Mouse (Mus musculus): ENCODE measurements around the gene Syt5. TPM values are rescaled to one million over a fixed set of nuclear protein-coding genes. Genes with fewer than 3 reads are reported as not detected.

Gene Syt5
- total RNA-seq, 2 experiments from 2014 or later = not detected

- ATAC-seq (replicated peaks; ENCODE audit: poor library complexity) = no peak
Measured at GRCm38 (mm10) chr7:4523205-4524130, 23.9 kb downstream of the Syt5 start.

- ATAC-seq (replicated peaks; ENCODE audit: poor library complexity) = no peak
Measured at GRCm38 (mm10) chr7:4522292-4522691, 25.0 kb downstream of the Syt5 start.

- ATAC-seq (replicated peaks; ENCODE audit: poor library complexity) = peak; percentile 18; the same call in 1 of the 2 replicates
Measured at GRCm38 (mm10) chr7:4521231-4522003, 25.9 kb downstream of the Syt5 start.

GRCm38 (mm10) chr7:4518487-4518886, 28.9 kb downstream of the Syt5 start:
- no peak for ATAC-seq (replicated peaks; ENCODE audit: poor library complexity)

- no peak for ATAC-seq (replicated peaks; ENCODE audit: poor library complexity)
Measured at GRCm38 (mm10) chr7:4516332-4517050, 30.9 kb downstream of the Syt5 start, which contains the start of gene Tnnt1. Tnnt1 (minus strand) TSS chr7:4516382.

- no peak for ATAC-seq (replicated peaks; ENCODE audit: poor library complexity)
Measured at GRCm38 (mm10) chr7:4515853-4516252, 31.5 kb downstream of the Syt5 start.

GRCm38 (mm10) chr7:4513829-4514712, 33.3 kb downstream of the Syt5 start:
- ATAC-seq (replicated peaks; ENCODE audit: poor library complexity) = no peak

GRCm38 (mm10) chr7:4513236-4513635, 34.1 kb downstream of the Syt5 start:
- peak; percentile 69 for ATAC-seq (replicated peaks; ENCODE audit: poor library complexity)

GRCm38 (mm10) chr7:4511489-4512224, 35.7 kb downstream of the Syt5 start:
- ATAC-seq (replicated peaks; ENCODE audit: poor library complexity) = no peak

GRCm38 (mm10) chr7:4509863-4510608, 37.3 kb downstream of the Syt5 start:
- ATAC-seq (replicated peaks; ENCODE audit: poor library complexity) = peak; percentile 87

- peak; percentile 20; the same call in 1 of the 2 replicates for ATAC-seq (replicated peaks; ENCODE audit: poor library complexity)
Measured at GRCm38 (mm10) chr7:4508739-4509116, 38.6 kb downstream of the Syt5 start.

- peak; percentile 33 for ATAC-seq (replicated peaks; ENCODE audit: poor library complexity)
Measured at GRCm38 (mm10) chr7:4508062-4508738, 39.1 kb downstream of the Syt5 start.

GRCm38 (mm10) chr7:4507220-4507619, 40.1 kb downstream of the Syt5 start:
- no peak for ATAC-seq (replicated peaks; ENCODE audit: poor library complexity)

GRCm38 (mm10) chr7:4504646-4505435, 42.5 kb downstream of the Syt5 start:
- peak; percentile 12 for ATAC-seq (replicated peaks; ENCODE audit: poor library complexity)

- no peak for ATAC-seq (replicated peaks; ENCODE audit: poor library complexity)
Measured at GRCm38 (mm10) chr7:4503858-4504257, 43.5 kb downstream of the Syt5 start.

- no peak for ATAC-seq (replicated peaks; ENCODE audit: poor library complexity)
Measured at GRCm38 (mm10) chr7:4503100-4503499, 44.2 kb downstream of the Syt5 start.

- ATAC-seq (replicated peaks; ENCODE audit: poor library complexity) = no peak
Measured at GRCm38 (mm10) chr7:4502421-4503090, 44.8 kb downstream of the Syt5 start.

All from megakaryocyte progenitor cell, adult 5-6 weeks (primary cell).